Mouse (Mus musculus): ENCODE measurements around the gene Calr. TPM values are rescaled to one million over a fixed set of nuclear protein-coding genes. Genes with fewer than 3 reads are reported as not detected.
A peak's percentile ranks its signal among the peaks of the same experiment; 100 is the strongest.

Calr gene
- polyA plus RNA-seq, 1 experiment from 2014 or later = 766 TPM

DNA sequence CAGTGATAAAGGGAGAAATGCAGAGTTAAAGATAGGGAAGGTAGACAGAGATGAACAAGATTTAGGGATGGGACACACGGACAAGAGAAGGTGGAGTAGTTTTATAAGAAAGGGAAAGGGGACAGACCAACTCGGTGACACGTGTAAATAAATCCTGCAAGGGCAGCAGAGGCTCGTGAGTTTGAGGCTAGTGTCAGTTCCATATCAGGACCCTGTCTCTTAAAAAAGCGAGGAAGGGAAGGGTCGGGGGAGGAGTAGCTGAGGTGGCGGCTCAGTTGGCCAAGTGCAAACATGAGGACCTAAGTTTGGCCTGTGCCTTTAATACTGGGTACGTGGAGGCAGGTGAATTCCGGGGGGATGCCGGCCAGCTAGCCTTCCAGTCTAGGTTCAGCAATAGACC lies 35.4 kb downstream of the Calr start:
- Histone ChIP-seq H3K27ac (replicated peaks) (peak overlapping the region; percentile 76), H3K4me2 (peak overlapping the region; percentile 55), H3K9me3 (no peaks in the 10 kb centered on the region), H3K9ac (peak overlapping the region; percentile 58), H3K27me3 (peaks cover 46% of the 10 kb centered on the region), H3K4me1 (replicated peaks) (peaks cover 69% of the 10 kb centered on the region), H3K4me3 (peak overlapping the region; percentile 31), H3K36me3 (no peaks in the 10 kb centered on the region)
- WGBS = 19% methylated on average over 10 of the region's 10 CpGs
- no peak for ATAC-seq (ENCODE audit: low read depth)

DNA sequence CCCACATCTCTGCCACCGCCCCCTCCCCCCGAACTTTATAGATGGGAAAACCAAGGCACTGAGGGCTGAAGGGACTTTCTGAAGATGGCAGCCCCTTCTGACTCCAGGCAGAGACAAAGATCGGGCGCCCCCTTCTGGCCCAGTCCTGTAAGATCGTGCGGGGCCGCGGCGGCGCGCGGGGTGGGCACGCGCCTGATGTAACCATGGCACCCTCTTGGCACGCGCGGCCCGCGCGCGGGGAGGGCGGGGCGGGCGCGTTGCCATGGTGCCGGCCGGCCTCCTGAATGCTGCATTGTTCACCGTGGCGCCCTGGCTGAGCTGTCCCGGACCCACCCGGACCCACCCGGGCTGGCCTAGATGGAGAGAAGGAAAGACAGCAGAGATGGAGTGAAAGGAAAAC lies 35.8 kb downstream of the Calr start:
- 0% methylated on average over 32 of the region's 32 CpGs for WGBS
- Histone ChIP-seq H3K4me3 (peak overlapping the region; percentile 31), H3K9me3 (no peaks in the 10 kb centered on the region), H3K27ac (replicated peaks) (peak overlapping the region; percentile 76), H3K27me3 (peaks cover 50% of the 10 kb centered on the region), H3K4me2 (peak overlapping the region; percentile 55), H3K9ac (peak overlapping the region; percentile 58), H3K36me3 (no peaks in the 10 kb centered on the region), H3K4me1 (replicated peaks) (peaks cover 68% of the 10 kb centered on the region)
- peak; percentile 79 for ATAC-seq (ENCODE audit: low read depth)

DNA sequence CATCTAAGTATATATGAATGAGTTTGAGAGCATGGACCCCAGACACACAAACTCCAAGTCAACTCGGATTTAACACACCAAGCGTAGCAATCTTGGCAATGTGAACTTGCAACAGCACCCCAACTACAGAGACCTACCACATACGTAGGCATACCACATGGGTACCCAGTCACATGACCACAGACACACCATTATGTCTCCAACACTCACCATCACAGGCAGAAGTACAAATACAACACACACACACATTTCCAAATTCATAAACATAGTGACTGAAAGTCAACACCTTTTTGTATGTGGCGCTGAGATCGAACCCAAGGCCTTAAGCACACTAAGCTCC lies 36.8 kb downstream of the Calr start:
- H3K27ac ChIP-seq (replicated peaks) = 0 out of 2 replicates have a peak overlapping the region, but pooled peaks have one; percentile 80
- no peak for ATAC-seq (ENCODE audit: low read depth)
- H3K4me1 ChIP-seq (replicated peaks) = peaks cover 59% of the 10 kb centered on the region
- H3K4me2 ChIP-seq = no peak overlapping the region
- H3K36me3 ChIP-seq = no peaks in the 10 kb centered on the region
- H3K9me3 ChIP-seq = no peaks in the 10 kb centered on the region
- WGBS = 68% methylated on average over 5 of the region's 5 CpGs
- H3K4me3 ChIP-seq = no peak overlapping the region
- H3K27me3 ChIP-seq = peaks cover 60% of the 10 kb centered on the region
- H3K9ac ChIP-seq = no peak overlapping the region

DNA sequence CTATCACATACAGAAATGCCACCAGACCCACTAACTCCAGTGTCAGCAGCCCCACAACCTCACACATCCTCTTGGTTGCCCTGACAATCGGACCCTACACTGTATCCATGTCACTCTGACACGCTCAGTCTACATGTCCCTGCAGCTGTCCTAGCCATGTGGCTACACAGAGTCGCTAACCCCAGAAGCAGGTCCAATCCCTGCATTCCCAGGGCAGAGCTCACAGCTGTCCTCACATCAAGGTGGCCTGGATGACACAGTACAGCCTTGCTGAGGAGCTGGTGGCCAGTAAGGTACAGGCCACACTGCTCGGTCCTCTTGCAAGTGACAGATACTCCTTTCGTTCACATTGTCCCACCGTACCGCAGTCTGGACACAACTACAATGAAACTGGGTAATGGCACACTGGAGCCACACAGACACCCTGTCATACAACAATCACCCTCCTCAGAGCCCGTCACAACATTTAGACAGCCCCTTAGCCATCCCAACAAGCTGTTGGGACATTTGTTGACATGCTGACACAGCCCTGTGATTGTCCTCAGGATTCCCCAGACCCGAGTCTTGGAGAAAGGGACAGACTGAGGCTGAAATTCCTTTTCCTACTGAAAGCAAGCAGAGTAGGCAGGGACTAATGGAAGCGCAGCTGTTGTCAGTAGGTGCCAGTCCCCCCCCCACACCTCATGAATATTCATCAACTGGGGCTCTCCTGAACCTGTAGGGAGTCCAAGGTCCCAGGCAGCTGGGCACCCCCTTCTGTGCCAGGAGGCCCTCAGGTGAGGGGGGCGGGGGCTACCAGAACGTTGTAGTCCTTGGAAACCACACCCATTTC lies 37.4 kb downstream of the Calr start:
- WGBS = 57% methylated on average over 12 of the region's 12 CpGs
- Histone ChIP-seq H3K9ac (0 out of 2 replicates have a peak overlapping the region, but pooled peaks have one; percentile 31), H3K27me3 (peaks cover 66% of the 10 kb centered on the region), H3K4me3 (no peak overlapping the region), H3K27ac (replicated peaks) (peak overlapping the region; percentile 80), H3K4me1 (replicated peaks) (peaks cover 53% of the 10 kb centered on the region), H3K9me3 (no peaks in the 10 kb centered on the region), H3K36me3 (no peaks in the 10 kb centered on the region), H3K4me2 (no peak overlapping the region)
- ATAC-seq (ENCODE audit: low read depth) = 0 out of 2 replicates have a peak, but pooled peaks have one; percentile 12

DNA sequence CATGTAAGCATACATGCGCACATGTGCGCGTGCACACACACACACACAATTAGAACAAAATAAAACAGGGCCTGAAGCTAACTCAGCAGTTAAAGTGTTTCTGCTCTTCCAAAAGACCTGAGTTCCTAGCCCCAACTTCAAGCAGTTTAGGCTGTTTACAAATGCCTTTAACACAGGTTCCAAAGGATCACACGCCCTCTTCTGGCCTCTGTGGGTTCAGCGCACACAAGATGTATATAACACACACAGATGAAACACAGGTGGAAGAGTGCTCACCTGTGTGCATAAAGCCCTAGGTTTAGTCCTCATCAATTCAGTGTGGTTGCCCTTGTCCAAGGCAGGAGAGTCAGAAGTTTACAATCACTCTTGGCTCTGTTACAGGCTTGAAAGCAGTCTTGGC lies 40.7 kb downstream of the Calr start:
- Histone ChIP-seq H3K9ac (no peak overlapping the region), H3K4me3 (no peak overlapping the region), H3K27me3 (peaks cover 87% of the 10 kb centered on the region), H3K36me3 (no peaks in the 10 kb centered on the region), H3K9me3 (no peaks in the 10 kb centered on the region), H3K27ac (replicated peaks) (no peak overlapping the region), H3K4me1 (replicated peaks) (peaks cover 27% of the 10 kb centered on the region), H3K4me2 (no peak overlapping the region)
- 95% methylated on average over 5 of the region's 5 CpGs for WGBS
- no peak for ATAC-seq (ENCODE audit: low read depth)

DNA sequence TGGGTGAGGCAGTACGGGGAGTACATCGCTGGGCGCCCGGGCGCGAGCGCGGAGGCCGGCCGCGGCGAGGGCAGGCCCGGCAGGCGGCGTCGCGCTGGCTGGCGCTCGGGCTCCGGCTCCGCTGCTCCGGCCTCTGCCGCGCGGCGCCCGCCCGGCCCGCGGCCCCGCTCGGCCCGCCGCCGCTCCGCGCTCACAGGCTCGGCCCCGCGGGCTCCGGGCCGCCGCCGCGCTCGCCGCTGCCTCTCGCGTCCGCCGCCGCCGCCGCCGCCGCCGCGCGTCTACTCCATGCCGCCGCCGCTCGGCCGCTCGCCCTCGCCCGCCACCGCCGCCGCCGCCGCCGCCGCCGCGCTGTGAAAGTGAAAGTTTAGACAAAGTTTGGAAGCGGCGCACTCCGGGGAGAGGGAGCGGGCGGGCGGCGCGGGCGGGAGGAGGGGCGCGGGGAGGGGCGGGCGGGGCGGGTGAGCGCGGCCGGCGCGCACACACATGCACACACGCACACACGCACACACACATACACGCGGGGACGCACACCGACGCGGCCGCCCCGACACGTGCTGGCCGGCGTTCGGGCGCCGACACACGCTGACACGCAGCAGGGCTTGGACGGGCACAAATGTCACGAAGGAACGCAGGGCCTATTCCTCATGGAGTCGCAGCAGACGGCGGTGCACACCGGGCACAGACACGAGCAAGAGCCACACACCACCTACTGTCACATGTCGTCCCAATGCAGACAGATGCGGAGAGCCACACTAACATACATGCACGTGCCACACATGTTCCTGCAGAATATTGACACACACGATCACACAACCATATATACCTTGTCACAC lies 46.5 kb downstream of the Calr start, which contains the start of gene Nfix:
Nfix (minus strand) TSS at position 346 of the 833 bp plus-strand sequence.
- peak within 1 kb of the TSS; percentile 94 for H3K9ac ChIP-seq
- 2% methylated on average over 42 of the region's 125 CpGs for WGBS
- peak within 1 kb of the TSS; percentile 77 for H3K4me3 ChIP-seq
- H3K4me1 ChIP-seq (replicated peaks) = peaks cover 55% of the 10 kb centered on the region
- H3K27me3 ChIP-seq = peaks cover 90% of the 10 kb centered on the region
- H3K4me2 ChIP-seq = peak within 1 kb of the TSS; percentile 83
- H3K27ac ChIP-seq (replicated peaks) = peak within 1 kb of the TSS; percentile 87
- no peaks in the 10 kb centered on the region for H3K9me3 ChIP-seq
- peak; percentile 46; the same call in 1 of the 2 replicates for ATAC-seq (ENCODE audit: low read depth)
- H3K36me3 ChIP-seq = no peaks in the 10 kb centered on the region

DNA sequence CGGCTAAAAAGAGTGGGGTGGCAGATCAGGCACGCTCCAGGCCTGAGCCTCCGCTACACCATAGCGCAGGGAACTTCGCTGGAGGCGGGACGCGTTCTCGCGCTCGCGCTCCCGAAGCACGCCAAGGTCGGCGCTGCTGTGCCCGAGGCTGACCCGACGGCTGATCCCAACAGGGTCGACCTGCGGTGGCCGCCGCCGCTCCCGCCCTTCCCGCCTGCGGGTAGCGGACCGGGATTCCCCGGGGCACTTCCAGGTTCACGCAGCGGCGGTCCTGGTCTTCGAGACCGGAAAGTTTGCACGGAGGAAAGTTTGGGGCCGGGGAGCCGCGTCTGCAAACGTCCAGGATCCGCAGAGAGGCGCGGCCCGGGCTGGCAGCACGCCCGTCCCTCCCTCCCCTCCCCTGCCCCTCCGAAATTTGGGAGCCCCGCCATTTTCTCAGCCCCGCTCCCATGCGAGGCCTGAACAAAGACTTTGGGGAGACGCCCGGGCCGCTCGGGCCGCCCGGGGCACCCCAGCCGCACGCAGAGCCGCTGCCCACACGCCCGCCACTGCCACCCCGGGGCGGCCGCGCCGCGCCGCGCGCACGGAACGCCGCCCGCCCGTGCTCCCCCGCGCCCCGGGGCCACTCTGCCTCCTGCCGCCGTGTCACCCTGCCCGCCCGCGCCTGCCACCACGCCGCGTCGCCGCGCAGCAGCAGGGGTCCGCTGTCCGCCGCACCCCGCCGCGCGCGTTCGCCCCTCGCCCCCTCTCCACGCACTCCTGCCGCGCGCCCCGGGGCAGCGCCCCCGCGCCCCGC lies 47.4 kb downstream of the Calr start:
- peaks cover 64% of the 10 kb centered on the region for H3K4me1 ChIP-seq (replicated peaks)
- H3K27ac ChIP-seq (replicated peaks) = peak overlapping the region; percentile 87
- ATAC-seq (ENCODE audit: low read depth) = no peak
- peaks cover 90% of the 10 kb centered on the region for H3K27me3 ChIP-seq
- H3K9me3 ChIP-seq = no peaks in the 10 kb centered on the region
- no peaks in the 10 kb centered on the region for H3K36me3 ChIP-seq
- peak overlapping the region; percentile 83 for H3K4me2 ChIP-seq
- peak overlapping the region; percentile 77 for H3K4me3 ChIP-seq
- WGBS = under 1% methylated on average over 75 of the region's 108 CpGs
- peak overlapping the region; percentile 94 for H3K9ac ChIP-seq

DNA sequence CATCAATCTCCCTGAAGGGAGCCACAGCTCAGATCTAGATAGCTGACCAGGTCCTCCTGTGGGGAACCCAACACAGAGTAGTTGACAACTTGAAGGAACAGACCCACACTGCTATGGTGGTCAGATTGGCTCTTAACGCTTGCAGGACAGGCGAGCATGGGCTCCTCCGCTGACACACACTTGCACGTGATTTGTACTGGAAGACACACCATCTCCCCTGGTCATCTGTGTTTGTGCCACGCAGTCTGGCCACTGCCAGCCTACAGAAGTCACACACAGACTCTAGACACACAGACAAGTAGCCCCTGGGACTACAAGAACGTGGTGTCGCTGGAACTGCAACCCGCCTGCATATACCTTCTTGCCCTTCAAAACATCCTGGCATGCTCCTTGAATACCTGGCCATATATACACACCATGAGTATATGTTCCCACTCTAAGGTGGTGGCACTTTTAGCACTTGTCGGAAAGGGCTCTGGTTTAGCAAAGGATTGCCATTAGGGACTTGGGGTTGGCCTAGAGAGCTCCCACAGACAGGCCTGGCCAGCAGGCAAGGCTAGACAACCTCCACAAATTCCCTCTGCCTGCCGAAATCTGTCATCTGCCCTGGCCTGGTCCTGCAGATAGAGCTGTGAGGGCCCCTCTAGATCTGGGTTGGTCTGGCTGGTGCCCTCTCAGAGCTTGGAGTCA lies 48.1 kb downstream of the Calr start:
- Histone ChIP-seq H3K9me3 (no peaks in the 10 kb centered on the region), H3K4me3 (peak overlapping the region; percentile 77), H3K27ac (replicated peaks) (peak overlapping the region; percentile 87), H3K4me1 (replicated peaks) (peaks cover 71% of the 10 kb centered on the region), H3K4me2 (peak overlapping the region; percentile 83), H3K9ac (peak overlapping the region; percentile 94), H3K36me3 (no peaks in the 10 kb centered on the region), H3K27me3 (peaks cover 90% of the 10 kb centered on the region)
- WGBS = 43% methylated on average over 10 of the region's 10 CpGs
- no peak for ATAC-seq (ENCODE audit: low read depth)

DNA sequence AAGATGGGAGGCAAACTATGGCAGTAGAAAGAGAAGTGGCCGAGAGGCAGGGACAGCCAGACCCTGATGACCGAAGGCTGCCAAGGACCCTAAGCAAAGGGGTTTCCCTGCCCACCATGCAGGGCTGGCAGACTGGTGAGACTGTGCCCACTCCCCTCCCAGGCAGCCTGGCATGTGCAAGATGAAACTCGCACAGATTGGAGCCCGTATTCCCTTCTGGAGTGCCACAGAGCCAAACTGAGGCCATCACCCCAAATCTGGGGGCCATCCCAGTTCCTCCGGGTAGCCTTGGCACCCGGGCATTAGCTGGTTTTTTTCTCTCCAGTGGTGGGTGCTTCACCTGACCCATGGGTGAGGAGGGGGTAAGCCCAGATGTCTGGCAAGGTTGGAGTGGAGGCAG lies 48.8 kb downstream of the Calr start:
- peaks cover 77% of the 10 kb centered on the region for H3K4me1 ChIP-seq (replicated peaks)
- no peaks in the 10 kb centered on the region for H3K36me3 ChIP-seq
- WGBS = 72% methylated on average over 6 of the region's 6 CpGs
- peak overlapping the region; percentile 77 for H3K4me3 ChIP-seq
- peaks cover 90% of the 10 kb centered on the region for H3K27me3 ChIP-seq
- no peaks in the 10 kb centered on the region for H3K9me3 ChIP-seq
- H3K4me2 ChIP-seq = peak overlapping the region; percentile 83
- H3K9ac ChIP-seq = peak overlapping the region; percentile 94
- peak overlapping the region; percentile 42 for H3K27ac ChIP-seq (replicated peaks)
- no peak for ATAC-seq (ENCODE audit: low read depth)

DNA sequence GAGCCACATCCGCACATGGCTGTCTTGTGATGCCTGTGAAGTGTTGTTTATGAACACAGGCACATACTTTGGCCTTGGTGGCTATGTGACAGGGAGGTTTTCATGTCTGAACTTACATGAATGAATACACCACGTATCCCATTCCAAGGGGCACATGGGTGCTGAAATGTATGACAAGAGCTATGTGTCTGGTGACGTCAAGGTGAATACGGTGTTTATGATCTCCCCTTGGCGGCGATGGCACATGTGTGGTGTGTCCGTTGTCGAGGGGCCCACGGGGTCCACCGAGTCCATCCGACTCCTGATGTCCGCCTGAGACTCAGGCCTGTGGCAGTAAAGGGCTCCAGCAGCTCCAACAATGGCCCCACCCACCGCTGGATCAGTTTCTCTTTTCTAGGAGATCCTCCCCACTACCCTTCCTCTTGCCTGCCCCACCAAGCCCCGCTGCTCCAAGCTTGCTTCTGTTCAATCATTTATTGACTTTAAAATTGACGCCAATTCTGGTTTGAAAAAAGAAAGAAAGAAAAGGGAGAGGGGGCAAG lies 49.4 kb downstream of the Calr start:
- H3K9ac ChIP-seq = 0 out of 2 replicates have a peak overlapping the region, but pooled peaks have one; percentile 94
- H3K27me3 ChIP-seq = peaks cover 90% of the 10 kb centered on the region
- no peaks in the 10 kb centered on the region for H3K9me3 ChIP-seq
- H3K4me2 ChIP-seq = peak overlapping the region; percentile 83
- H3K36me3 ChIP-seq = no peaks in the 10 kb centered on the region
- peaks cover 83% of the 10 kb centered on the region for H3K4me1 ChIP-seq (replicated peaks)
- 74% methylated on average over 15 of the region's 15 CpGs for WGBS
- no peak for ATAC-seq (ENCODE audit: low read depth)
- H3K27ac ChIP-seq (replicated peaks) = no peak overlapping the region
- H3K4me3 ChIP-seq = peak overlapping the region; percentile 77

DNA sequence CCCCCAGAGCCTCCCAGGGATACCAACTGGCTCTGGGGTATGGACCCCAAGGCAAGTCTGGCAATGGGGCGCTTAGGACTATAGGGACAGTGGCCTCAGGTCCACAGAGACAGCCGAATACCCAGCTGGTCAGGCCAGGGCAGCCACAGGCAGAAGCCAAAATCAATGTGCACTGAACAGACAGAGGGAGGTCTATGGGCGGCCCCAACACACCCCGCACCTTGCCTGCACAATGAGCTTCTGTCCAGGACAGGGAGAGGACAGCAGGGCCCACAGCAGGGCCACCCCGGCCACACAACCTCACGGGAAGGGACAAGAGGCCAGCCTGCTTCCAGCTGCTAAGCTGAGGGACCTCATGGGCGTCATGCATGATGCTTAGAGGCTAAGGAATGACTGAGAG lies 52.2 kb downstream of the Calr start:
- peak; percentile 52 for ATAC-seq (ENCODE audit: low read depth)
- H3K27ac ChIP-seq (replicated peaks) = peak overlapping the region; percentile 91
- peak overlapping the region; percentile 37 for H3K4me2 ChIP-seq
- 43% methylated on average over 7 of the region's 7 CpGs for WGBS
- no peaks in the 10 kb centered on the region for H3K9me3 ChIP-seq
- H3K36me3 ChIP-seq = no peaks in the 10 kb centered on the region
- H3K9ac ChIP-seq = peak overlapping the region; percentile 47; the same call in 1 of the 2 replicates
- H3K4me3 ChIP-seq = no peak overlapping the region
- peaks cover 97% of the 10 kb centered on the region for H3K27me3 ChIP-seq
- peaks cover 87% of the 10 kb centered on the region for H3K4me1 ChIP-seq (replicated peaks)

Measured in neural tube, embryonic 13.5 days (tissue).